Mouse (Mus musculus): ENCODE measurements around the gene H2al1i. TPM values are rescaled to one million over a fixed set of nuclear protein-coding genes. Genes with fewer than 3 reads are reported as not detected.
"Not testable (repeated sequence)": the region's sequence is repeated elsewhere in the genome, so short reads cannot be mapped to it uniquely, and the experiment has no call there.

The H2al1i gene
- polyA plus RNA-seq, 1 experiment from 2014 or later = not detected

DNA sequence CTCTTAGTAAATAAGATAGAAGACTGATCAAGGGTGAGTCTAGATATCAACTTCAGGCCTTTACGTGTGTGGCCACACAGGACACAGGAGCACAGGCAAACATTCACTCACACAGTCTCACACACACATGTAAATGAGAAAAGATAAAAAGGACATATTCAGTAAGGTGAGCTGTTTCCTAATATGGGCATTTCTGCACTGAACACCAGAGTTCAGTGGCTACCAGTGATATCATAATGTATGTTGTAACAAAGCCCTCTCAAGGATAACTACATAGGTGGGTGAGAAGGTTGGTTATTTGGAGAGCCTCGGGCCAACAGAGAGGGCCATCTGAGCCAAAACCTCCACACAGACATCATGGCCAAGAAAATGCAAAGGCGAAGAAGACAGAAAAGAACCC, 12.8 kb upstream of the H2al1i start, which contains the start of gene H2al1e:
TSS of gene H2al1e (plus strand) at position 301 of the 400 bp plus-strand sequence.
- no CpG with 5 or more reads among the region's 3 CpGs for WGBS
- H3K36me3 ChIP-seq (ENCODE audit: control insufficient read depth, insufficient read depth, low read length); H3K27ac ChIP-seq (replicated peaks; ENCODE audit: low read depth, low read length); DNase-seq (ENCODE audit: low spot score); ATAC-seq (ENCODE audit: insufficient number of reproducible peaks, low FRiP score, low TSS enrichment, low read depth); H3K4me2 ChIP-seq (ENCODE audit: low read depth, severe bottlenecking); H3K4me3 ChIP-seq (ENCODE audit: low read depth, low read length); H3K4me1 ChIP-seq (ENCODE audit: control insufficient read depth, insufficient read depth, low read length); H3K9me3 ChIP-seq (ENCODE audit: control insufficient read depth, low read length); H3K27me3 ChIP-seq (ENCODE audit: control insufficient read depth, insufficient read depth, low read length); H3K9ac ChIP-seq (ENCODE audit: low read length): not testable (repeated sequence)

DNA sequence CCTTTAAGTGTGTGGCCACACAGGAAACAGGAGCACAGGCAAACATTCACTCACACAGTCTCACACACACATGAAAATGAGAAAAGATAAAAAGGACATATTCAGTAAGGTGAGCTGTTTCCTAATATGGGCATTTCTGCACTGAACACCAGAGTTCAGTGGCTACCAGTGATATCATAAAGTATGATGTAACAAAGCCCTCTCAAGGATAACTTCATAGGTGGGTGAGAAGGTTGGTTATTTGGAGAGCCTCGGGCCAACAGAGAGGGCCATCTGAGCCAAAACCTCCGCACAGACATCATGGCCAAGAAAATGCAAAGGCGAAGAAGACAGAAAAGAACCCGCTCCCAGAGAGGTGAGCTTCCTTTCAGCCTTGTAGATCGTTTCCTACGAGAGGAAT, 9.6 kb upstream of the H2al1i start, which contains the start of gene H2al1f:
TSS of gene H2al1f (plus strand) at position 301 of the 400 bp plus-strand sequence.
- H3K9me3 ChIP-seq (ENCODE audit: control insufficient read depth, low read length); H3K4me3 ChIP-seq (ENCODE audit: low read depth, low read length); H3K36me3 ChIP-seq (ENCODE audit: control insufficient read depth, insufficient read depth, low read length); ATAC-seq (ENCODE audit: insufficient number of reproducible peaks, low FRiP score, low TSS enrichment, low read depth); H3K9ac ChIP-seq (ENCODE audit: low read length); H3K27me3 ChIP-seq (ENCODE audit: control insufficient read depth, insufficient read depth, low read length); H3K4me2 ChIP-seq (ENCODE audit: low read depth, severe bottlenecking); H3K27ac ChIP-seq (replicated peaks; ENCODE audit: low read depth, low read length); DNase-seq (ENCODE audit: low spot score); H3K4me1 ChIP-seq (ENCODE audit: control insufficient read depth, insufficient read depth, low read length): not testable (repeated sequence)
- no CpG with 5 or more reads among the region's 6 CpGs for WGBS

DNA sequence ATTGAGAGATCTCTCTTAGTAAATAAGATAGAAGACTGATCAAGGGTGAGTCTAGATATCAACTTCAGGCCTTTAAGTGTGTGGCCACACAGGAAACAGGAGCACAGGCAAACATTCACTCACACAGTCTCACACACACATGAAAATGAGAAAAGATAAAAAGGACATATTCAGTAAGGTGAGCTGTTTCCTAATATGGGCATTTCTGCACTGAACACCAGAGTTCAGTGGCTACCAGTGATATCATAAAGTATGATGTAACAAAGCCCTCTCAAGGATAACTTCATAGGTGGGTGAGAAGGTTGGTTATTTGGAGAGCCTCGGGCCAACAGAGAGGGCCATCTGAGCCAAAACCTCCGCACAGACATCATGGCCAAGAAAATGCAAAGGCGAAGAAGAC, 6.5 kb upstream of the H2al1i start, which contains the start of gene H2al1g:
TSS of gene H2al1g (plus strand) at position 301 of the 400 bp plus-strand sequence.
- not testable (repeated sequence) for H3K9ac ChIP-seq (ENCODE audit: low read length); H3K4me3 ChIP-seq (ENCODE audit: low read depth, low read length); H3K4me2 ChIP-seq (ENCODE audit: low read depth, severe bottlenecking); H3K9me3 ChIP-seq (ENCODE audit: control insufficient read depth, low read length); H3K36me3 ChIP-seq (ENCODE audit: control insufficient read depth, insufficient read depth, low read length); H3K27me3 ChIP-seq (ENCODE audit: control insufficient read depth, insufficient read depth, low read length); DNase-seq (ENCODE audit: low spot score); H3K27ac ChIP-seq (replicated peaks; ENCODE audit: low read depth, low read length); ATAC-seq (ENCODE audit: insufficient number of reproducible peaks, low FRiP score, low TSS enrichment, low read depth); H3K4me1 ChIP-seq (ENCODE audit: control insufficient read depth, insufficient read depth, low read length)
- no CpG with 5 or more reads among the region's 3 CpGs for WGBS

DNA sequence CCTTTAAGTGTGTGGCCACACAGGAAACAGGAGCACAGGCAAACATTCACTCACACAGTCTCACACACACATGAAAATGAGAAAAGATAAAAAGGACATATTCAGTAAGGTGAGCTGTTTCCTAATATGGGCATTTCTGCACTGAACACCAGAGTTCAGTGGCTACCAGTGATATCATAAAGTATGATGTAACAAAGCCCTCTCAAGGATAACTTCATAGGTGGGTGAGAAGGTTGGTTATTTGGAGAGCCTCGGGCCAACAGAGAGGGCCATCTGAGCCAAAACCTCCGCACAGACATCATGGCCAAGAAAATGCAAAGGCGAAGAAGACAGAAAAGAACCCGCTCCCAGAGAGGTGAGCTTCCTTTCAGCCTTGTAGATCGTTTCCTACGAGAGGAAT, 3.3 kb upstream of the H2al1i start, which contains the start of gene H2al1h:
TSS of gene H2al1h (plus strand) at position 301 of the 400 bp plus-strand sequence.
- DNase-seq (ENCODE audit: low spot score); H3K27ac ChIP-seq (replicated peaks; ENCODE audit: low read depth, low read length); H3K27me3 ChIP-seq (ENCODE audit: control insufficient read depth, insufficient read depth, low read length); H3K9ac ChIP-seq (ENCODE audit: low read length); H3K4me3 ChIP-seq (ENCODE audit: low read depth, low read length); H3K4me1 ChIP-seq (ENCODE audit: control insufficient read depth, insufficient read depth, low read length); H3K36me3 ChIP-seq (ENCODE audit: control insufficient read depth, insufficient read depth, low read length); H3K4me2 ChIP-seq (ENCODE audit: low read depth, severe bottlenecking); H3K9me3 ChIP-seq (ENCODE audit: control insufficient read depth, low read length); ATAC-seq (ENCODE audit: insufficient number of reproducible peaks, low FRiP score, low TSS enrichment, low read depth): not testable (repeated sequence)
- no CpG with 5 or more reads among the region's 6 CpGs for whole genome bisulfite sequencing

DNA sequence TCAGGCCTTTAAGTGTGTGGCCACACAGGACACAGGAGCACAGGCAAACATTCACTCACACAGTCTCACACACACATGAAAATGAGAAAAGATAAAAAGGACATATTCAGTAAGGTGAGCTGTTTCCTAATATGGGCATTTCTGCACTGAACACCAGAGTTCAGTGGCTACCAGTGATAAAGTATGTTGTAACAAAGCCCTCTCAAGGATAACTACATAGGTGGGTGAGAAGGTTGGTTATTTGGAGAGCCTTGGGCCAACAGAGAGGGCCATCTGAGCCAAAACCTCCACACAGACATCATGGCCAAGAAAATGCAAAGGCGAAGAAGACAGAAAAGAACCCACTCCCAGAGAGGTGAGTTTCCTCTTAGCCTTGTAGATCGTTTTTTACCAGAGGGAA, 3.1 kb downstream of the H2al1i start, which contains the start of gene H2al1j:
TSS of gene H2al1j (plus strand) at position 301 of the 400 bp plus-strand sequence.
- not testable (repeated sequence) for DNase-seq (ENCODE audit: low spot score); H3K36me3 ChIP-seq (ENCODE audit: control insufficient read depth, insufficient read depth, low read length); H3K4me2 ChIP-seq (ENCODE audit: low read depth, severe bottlenecking); H3K9ac ChIP-seq (ENCODE audit: low read length); H3K27me3 ChIP-seq (ENCODE audit: control insufficient read depth, insufficient read depth, low read length); H3K9me3 ChIP-seq (ENCODE audit: control insufficient read depth, low read length); H3K4me1 ChIP-seq (ENCODE audit: control insufficient read depth, insufficient read depth, low read length); H3K27ac ChIP-seq (replicated peaks; ENCODE audit: low read depth, low read length); H3K4me3 ChIP-seq (ENCODE audit: low read depth, low read length); ATAC-seq (ENCODE audit: insufficient number of reproducible peaks, low FRiP score, low TSS enrichment, low read depth)
- 92% methylated on average over 2 of the region's 2 CpGs for WGBS

DNA sequence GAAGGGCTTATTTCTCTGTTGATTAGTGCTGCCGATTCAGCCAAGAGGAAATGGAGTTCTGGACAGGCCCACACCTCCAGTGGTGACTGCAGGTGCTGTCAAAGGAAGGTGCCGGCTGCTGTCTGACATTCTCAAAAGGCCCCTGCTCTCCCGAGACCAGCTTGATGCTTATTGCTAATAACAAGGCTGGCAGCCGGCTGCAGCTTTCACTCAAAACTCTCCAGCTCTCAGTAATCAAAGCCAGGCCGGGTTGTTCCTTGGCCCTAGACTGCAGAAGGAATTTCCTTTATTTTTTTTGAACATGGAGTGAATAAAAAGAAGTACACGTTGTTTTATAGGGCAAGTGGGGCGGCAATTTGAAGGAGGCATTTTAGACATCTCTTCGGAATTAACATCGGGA, 21.3 kb downstream of the H2al1i start:
- no peak overlapping the region; the same call in 1 of the 2 replicates for H3K4me2 ChIP-seq (ENCODE audit: low read depth, severe bottlenecking)

DNA sequence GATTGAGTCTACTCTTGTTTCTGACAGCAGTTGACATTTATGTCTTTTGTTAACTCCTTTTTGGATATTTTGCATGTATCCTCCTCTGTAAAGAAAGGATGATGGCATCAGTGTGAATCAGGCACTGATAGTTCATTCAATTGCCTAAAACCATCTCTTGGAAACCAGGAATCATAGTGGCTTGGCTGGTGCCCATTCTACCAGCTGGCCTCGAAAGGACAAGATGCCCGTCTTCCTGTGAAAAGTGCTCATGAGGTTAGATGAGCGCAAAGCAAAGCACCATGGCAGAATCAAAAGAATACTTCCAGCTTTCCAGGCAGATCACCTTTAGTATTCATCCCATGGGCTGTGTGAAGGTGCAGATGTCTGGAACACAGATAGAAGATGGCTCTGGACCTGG, 22.3 kb downstream of the H2al1i start:
- H3K4me1 ChIP-seq (ENCODE audit: control insufficient read depth, insufficient read depth, low read length) = 0 out of 2 replicates have a peak, but pooled peaks cover 2% of the 10 kb centered on the region
- no peaks in the 10 kb centered on the region for H3K36me3 ChIP-seq (ENCODE audit: control insufficient read depth, insufficient read depth, low read length)
- DNase-seq (ENCODE audit: low spot score) (no peak), ATAC-seq (ENCODE audit: insufficient number of reproducible peaks, low FRiP score, low TSS enrichment, low read depth) (no peak)
- no peak overlapping the region for H3K9ac ChIP-seq (ENCODE audit: low read length)
- H3K4me3 ChIP-seq (ENCODE audit: low read depth, low read length) = no peak overlapping the region
- no peaks in the 10 kb centered on the region for H3K27me3 ChIP-seq (ENCODE audit: control insufficient read depth, insufficient read depth, low read length)
- H3K4me2 ChIP-seq (ENCODE audit: low read depth, severe bottlenecking) = no peak overlapping the region
- H3K27ac ChIP-seq (replicated peaks; ENCODE audit: low read depth, low read length) = no peak overlapping the region
- 94% methylated on average over 3 of the region's 3 CpGs for WGBS
- no peaks in the 10 kb centered on the region for H3K9me3 ChIP-seq (ENCODE audit: control insufficient read depth, low read length)

More for the DNA sequence above, 21.3 kb downstream of the H2al1i start:
- 37% methylated on average over 9 of the region's 9 CpGs for WGBS
- 0 out of 2 replicates have a peak, but pooled peaks cover 2% of the 10 kb centered on the region for H3K4me1 ChIP-seq (ENCODE audit: control insufficient read depth, insufficient read depth, low read length)
- peak; percentile 66 for DNase-seq (ENCODE audit: low spot score)
- H3K4me3 ChIP-seq (ENCODE audit: low read depth, low read length) = no peak overlapping the region
- no peaks in the 10 kb centered on the region for H3K27me3 ChIP-seq (ENCODE audit: control insufficient read depth, insufficient read depth, low read length)
- 0 out of 2 replicates have a peak, but pooled peaks have one; percentile 47 for ATAC-seq (ENCODE audit: insufficient number of reproducible peaks, low FRiP score, low TSS enrichment, low read depth)
- no peaks in the 10 kb centered on the region for H3K36me3 ChIP-seq (ENCODE audit: control insufficient read depth, insufficient read depth, low read length)
- no peak overlapping the region for H3K9ac ChIP-seq (ENCODE audit: low read length)
- H3K27ac ChIP-seq (replicated peaks; ENCODE audit: low read depth, low read length) = 0 out of 2 replicates have a peak overlapping the region, but pooled peaks have one; percentile 42
- no peaks in the 10 kb centered on the region for H3K9me3 ChIP-seq (ENCODE audit: control insufficient read depth, low read length)

DNA sequence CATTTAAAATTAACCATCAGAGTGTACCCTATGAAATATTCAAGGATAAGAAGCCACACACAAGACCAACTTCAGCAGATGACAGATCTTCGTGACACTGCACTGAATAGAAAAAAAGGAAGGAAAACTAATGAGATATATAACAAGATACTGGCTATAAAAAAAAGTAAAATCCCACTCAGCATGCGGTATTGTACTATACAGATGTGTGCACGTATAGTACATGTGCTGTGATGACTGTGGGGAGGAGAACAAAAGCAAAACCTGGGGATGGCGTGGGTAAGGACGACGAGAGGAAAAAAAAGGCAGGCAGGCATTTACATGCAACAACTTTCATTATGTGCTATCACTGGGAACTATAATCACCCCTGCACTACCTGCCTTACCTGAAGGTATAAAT, 36.4 kb downstream of the H2al1i start:
- no peak overlapping the region for H3K4me2 ChIP-seq (ENCODE audit: low read depth, severe bottlenecking)
- H3K4me3 ChIP-seq (ENCODE audit: low read depth, low read length) = no peak overlapping the region
- 0 out of 2 replicates have a peak, but pooled peaks cover 5% of the 10 kb centered on the region for H3K4me1 ChIP-seq (ENCODE audit: control insufficient read depth, insufficient read depth, low read length)
- H3K9me3 ChIP-seq (ENCODE audit: control insufficient read depth, low read length) = no peaks in the 10 kb centered on the region
- DNase-seq (ENCODE audit: low spot score) (no peak), ATAC-seq (ENCODE audit: insufficient number of reproducible peaks, low FRiP score, low TSS enrichment, low read depth) (no peak)
- WGBS = 78% methylated on average over 6 of the region's 6 CpGs
- no peak overlapping the region for H3K9ac ChIP-seq (ENCODE audit: low read length)
- H3K36me3 ChIP-seq (ENCODE audit: control insufficient read depth, insufficient read depth, low read length) = no peaks in the 10 kb centered on the region
- 0 out of 2 replicates have a peak, but pooled peaks cover 5% of the 10 kb centered on the region for H3K27me3 ChIP-seq (ENCODE audit: control insufficient read depth, insufficient read depth, low read length)
- no peak overlapping the region for H3K27ac ChIP-seq (replicated peaks; ENCODE audit: low read depth, low read length)

Measured in limb, embryonic 11.5 days (tissue).